Mouse (Mus musculus) erythroblast, adult 5-6 weeks (primary cell): ENCODE data around the gene Timm10. TPM values are rescaled to one million over a fixed set of nuclear protein-coding genes. Genes with fewer than 3 reads are reported as not detected.

Source experiments
- ATAC-seq: replicated peaks from 2 replicates; pipeline ENCODE4 v1.8.0; 2016; ENCODE audit warnings: moderate number of reproducible peaks, mild to moderate bottlenecking, moderate TSS enrichment, inconsistent platforms; ENCODE audit not compliant: poor library complexity, low FRiP score, severe bottlenecking
- total RNA-seq, 2 experiments: library from RNA; stranded (forward) in 1 of 2; stranded (reverse) in 1 of 2; fragments of 150-400 nt in 1 of 2; fragments of 200-764, 138-1000 nt in 1 of 2; gene quantifications; 2 replicates each; pipeline versions ENCODE4 v1.2.3 to v1.2.4; 2015 to 2017; ENCODE audit warnings: low replicate concordance in 2 of 2

Gene Timm10
- total RNA-seq, 2 experiments from 2014 or later, result 5.2 to 28.6 TPM

- no peak for ATAC-seq
Measured at GRCm38 (mm10) chr2:84851130-84852040, 24.6 kb downstream of the Timm10 start.

- peak; percentile 68 for ATAC-seq
Measured at GRCm38 (mm10) chr2:84855732-84856131, 28.9 kb downstream of the Timm10 start.

GRCm38 (mm10) chr2:84858551-84858950 is 31.8 kb downstream of the Timm10 start:
- no peak for ATAC-seq

- no peak for ATAC-seq
Measured at GRCm38 (mm10) chr2:84859991-84860780, 33.4 kb downstream of the Timm10 start.

- no peak for ATAC-seq
Measured at GRCm38 (mm10) chr2:84861430-84861829, 34.6 kb downstream of the Timm10 start.

- ATAC-seq, result no peak
Measured at GRCm38 (mm10) chr2:84862231-84862630, 35.4 kb downstream of the Timm10 start.

- 0 out of 2 replicates have a peak, but pooled peaks have one; percentile 19 for ATAC-seq
Measured at GRCm38 (mm10) chr2:84865616-84866571, 39.1 kb downstream of the Timm10 start.

GRCm38 (mm10) chr2:84868521-84868943 is 41.7 kb downstream of the Timm10 start:
- peak; percentile 57 for ATAC-seq

GRCm38 (mm10) chr2:84868977-84869376 is 42.2 kb downstream of the Timm10 start:
- no peak for ATAC-seq

- ATAC-seq, result peak; percentile 51; the same call in 1 of the 2 replicates
Measured at GRCm38 (mm10) chr2:84870623-84871160, 43.9 kb downstream of the Timm10 start.

- ATAC-seq, result no peak
Measured at GRCm38 (mm10) chr2:84872105-84872716, 45.4 kb downstream of the Timm10 start.

GRCm38 (mm10) chr2:84875842-84876241 is 49.0 kb downstream of the Timm10 start:
- ATAC-seq, result no peak

Other genes with a start within 250 kb of the Timm10 start
- 8.8 and 10.0 TPM in 2 replicates for gene Ctnnd1, start 176.2 kb upstream of the Timm10 start, total RNA-seq (2015; ENCODE audit: low replicate concordance)
- 6.2 and 9.5 TPM in 2 replicates for gene Ctnnd1, start 176.2 kb upstream of the Timm10 start, total RNA-seq (2017; ENCODE audit: low replicate concordance)
- not detected in 2 replicates for gene Btbd18, start 167.9 kb upstream of the Timm10 start, total RNA-seq (2015; ENCODE audit: low replicate concordance)
- not detected in 2 replicates for gene Btbd18, start 167.9 kb upstream of the Timm10 start, total RNA-seq (2017; ENCODE audit: low replicate concordance)
- gene Selenoh, start 156.2 kb upstream of the Timm10 start, total RNA-seq (2015; ENCODE audit: low replicate concordance), result 42.3 and 58.3 TPM in 2 replicates
- 23.3 and 23.4 TPM in 2 replicates for gene Selenoh, start 156.2 kb upstream of the Timm10 start, total RNA-seq (2017; ENCODE audit: low replicate concordance)
- gene Gm28635, start 149.0 kb upstream of the Timm10 start, total RNA-seq (2015; ENCODE audit: low replicate concordance), result not detected in 2 replicates
- 1.8 TPM in 1 of 2 replicates, not detected in the other for gene Gm28635, start 149.0 kb upstream of the Timm10 start, total RNA-seq (2017; ENCODE audit: low replicate concordance)
- 14.0 and 24.7 TPM in 2 replicates for gene Med19, start 148.6 kb upstream of the Timm10 start, total RNA-seq (2015; ENCODE audit: low replicate concordance)
- 12.0 and 18.8 TPM in 2 replicates for gene Med19, start 148.6 kb upstream of the Timm10 start, total RNA-seq (2017; ENCODE audit: low replicate concordance)
- gene Tmx2, start 147.9 kb upstream of the Timm10 start, total RNA-seq (2015; ENCODE audit: low replicate concordance), result 17.8 and 29.0 TPM in 2 replicates
- 18.9 and 19.5 TPM in 2 replicates for gene Tmx2, start 147.9 kb upstream of the Timm10 start, total RNA-seq (2017; ENCODE audit: low replicate concordance)
- 28.4 and 29.2 TPM in 2 replicates for gene Zdhhc5, start 111.8 kb upstream of the Timm10 start, total RNA-seq (2015; ENCODE audit: low replicate concordance)
- 39.8 and 41.3 TPM in 2 replicates for gene Zdhhc5, start 111.8 kb upstream of the Timm10 start, total RNA-seq (2017; ENCODE audit: low replicate concordance)
- gene Clp1, start 99.6 kb upstream of the Timm10 start, total RNA-seq (2015; ENCODE audit: low replicate concordance), result 53.6 and 64.6 TPM in 2 replicates
- gene Clp1, start 99.6 kb upstream of the Timm10 start, total RNA-seq (2017; ENCODE audit: low replicate concordance), result 46.7 and 70.3 TPM in 2 replicates
- 1,364 and 1,503 TPM in 2 replicates for gene Ypel4, start 92.9 kb upstream of the Timm10 start, total RNA-seq (2015; ENCODE audit: low replicate concordance)
- gene Ypel4, start 92.9 kb upstream of the Timm10 start, total RNA-seq (2017; ENCODE audit: low replicate concordance), result 1,636 and 1,967 TPM in 2 replicates
- not detected in 2 replicates for gene Gm19426, start 83.3 kb upstream of the Timm10 start, total RNA-seq (2015; ENCODE audit: low replicate concordance)
- gene Gm19426, start 83.3 kb upstream of the Timm10 start, total RNA-seq (2017; ENCODE audit: low replicate concordance), result not detected in 2 replicates
- 4.2 and 7.3 TPM in 2 replicates for gene Serping1, start 51.6 kb upstream of the Timm10 start, total RNA-seq (2015; ENCODE audit: low replicate concordance)
- 2.1 and 3.1 TPM in 2 replicates for gene Serping1, start 51.6 kb upstream of the Timm10 start, total RNA-seq (2017; ENCODE audit: low replicate concordance)
- gene Ube2l6, start 28.2 kb upstream of the Timm10 start, total RNA-seq (2015; ENCODE audit: low replicate concordance), result 974 and 1,000 TPM in 2 replicates
- gene Ube2l6, start 28.2 kb upstream of the Timm10 start, total RNA-seq (2017; ENCODE audit: low replicate concordance), result 826 and 843 TPM in 2 replicates
- gene Smtnl1, start 4.3 kb upstream of the Timm10 start, total RNA-seq (2015; ENCODE audit: low replicate concordance), result not detected in 2 replicates
- gene Smtnl1, start 4.3 kb upstream of the Timm10 start, total RNA-seq (2017; ENCODE audit: low replicate concordance), result 2.0 TPM in 1 of 2 replicates, not detected in the other
- gene Slc43a1, start 11.9 kb downstream of the Timm10 start, total RNA-seq (2015; ENCODE audit: low replicate concordance), result 756 and 864 TPM in 2 replicates
- 516 and 701 TPM in 2 replicates for gene Slc43a1, start 11.9 kb downstream of the Timm10 start, total RNA-seq (2017; ENCODE audit: low replicate concordance)
- not detected in 2 replicates for gene Rtn4rl2, start 59.7 kb downstream of the Timm10 start, total RNA-seq (2015; ENCODE audit: low replicate concordance)
- not detected in 2 replicates for gene Rtn4rl2, start 59.7 kb downstream of the Timm10 start, total RNA-seq (2017; ENCODE audit: low replicate concordance)
- 207 and 247 TPM in 2 replicates for gene Slc43a3, start 109.6 kb downstream of the Timm10 start, total RNA-seq (2015; ENCODE audit: low replicate concordance)
- 227 and 246 TPM in 2 replicates for gene Slc43a3, start 109.6 kb downstream of the Timm10 start, total RNA-seq (2017; ENCODE audit: low replicate concordance)
- 140 and 215 TPM in 2 replicates for gene Prg2, start 153.5 kb downstream of the Timm10 start, total RNA-seq (2015; ENCODE audit: low replicate concordance)
- 429 and 503 TPM in 2 replicates for gene Prg2, start 153.5 kb downstream of the Timm10 start, total RNA-seq (2017; ENCODE audit: low replicate concordance)
- 21.7 and 30.7 TPM in 2 replicates for gene Prg3, start 161.2 kb downstream of the Timm10 start, total RNA-seq (2015; ENCODE audit: low replicate concordance)
- 20.4 and 21.9 TPM in 2 replicates for gene Prg3, start 161.2 kb downstream of the Timm10 start, total RNA-seq (2017; ENCODE audit: low replicate concordance)
- 54.8 and 61.9 TPM in 2 replicates for gene Ssrp1, start 210.2 kb downstream of the Timm10 start, total RNA-seq (2015; ENCODE audit: low replicate concordance)
- 111 and 113 TPM in 2 replicates for gene Ssrp1, start 210.2 kb downstream of the Timm10 start, total RNA-seq (2017; ENCODE audit: low replicate concordance)
- gene P2rx3, start 210.5 kb downstream of the Timm10 start, total RNA-seq (2015; ENCODE audit: low replicate concordance), result not detected in 2 replicates
- not detected in 2 replicates for gene P2rx3, start 210.5 kb downstream of the Timm10 start, total RNA-seq (2017; ENCODE audit: low replicate concordance)
- gene Tnks1bp1, start 221.0 kb downstream of the Timm10 start, total RNA-seq (2015; ENCODE audit: low replicate concordance), result not detected in 2 replicates
- 1.2 and 1.5 TPM in 2 replicates for gene Tnks1bp1, start 221.0 kb downstream of the Timm10 start, total RNA-seq (2017; ENCODE audit: low replicate concordance)